Mouse (Mus musculus) liver, postnatal 0 days (tissue): ENCODE data around the gene B3galt4.

Source experiments
- CTCF ChIP-seq: sonication (generic); IDR thresholded peaks from 2 replicates; pipeline ENCODE4 v1.5.1; 2016; ENCODE audit warnings: antibody characterized with exemption, low read depth
- EP300 ChIP-seq: IDR thresholded peaks from 2 replicates; pipeline ENCODE4 v1.6.1; 2016; ENCODE audit warnings: antibody characterized with exemption, low read depth, mild to moderate bottlenecking

DNA sequence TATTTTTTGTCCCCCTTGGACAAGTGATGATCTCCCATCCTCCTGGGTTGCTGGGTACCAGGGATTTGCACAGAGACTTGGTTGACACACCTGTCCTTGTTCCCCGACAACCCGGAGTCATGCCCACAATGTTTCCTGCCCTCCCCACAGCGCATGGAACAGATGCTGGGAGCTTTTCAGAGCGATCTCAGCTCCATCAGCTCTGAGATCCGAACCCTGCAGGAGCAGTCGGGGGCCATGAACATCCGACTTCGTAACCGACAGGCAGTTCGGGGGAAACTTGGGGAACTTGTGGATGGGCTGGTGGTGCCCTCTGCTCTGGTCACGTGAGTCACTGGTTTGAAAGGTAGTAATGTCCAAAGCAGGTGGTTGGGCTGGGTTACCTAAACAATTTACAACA lies 7.2 kb upstream of the B3galt4 start:
- no peak for TF ChIP-seq CTCF
- TF ChIP-seq EP300, result no peak
